Mouse (Mus musculus): ENCODE measurements around the gene Utp14b. TPM values are rescaled to one million over a fixed set of nuclear protein-coding genes. Genes with fewer than 3 reads are reported as not detected.
A peak's percentile ranks its signal among the peaks of the same experiment; 100 is the strongest.

Gene Utp14b
- total RNA-seq, 2 experiments from 2014 or later, result 17.0 to 25.6 TPM

- H3K4me3 ChIP-seq, result no peak overlapping the region
- no peak for TF ChIP-seq CTCF (IDR thresholded peaks at IDR 0.05)
- intact Hi-C loops (cut with DNase I), result loop anchor here (2.0 kb wide), 1 partner anchor 62 kb away; no protein-coding TSS in a partner anchor
- no peak for DNase-seq (ENCODE audit: extremely low spot score in 1 of 2, low spot score in 2 of 2)
- H3K27ac ChIP-seq, result no peak overlapping the region
Observed at GRCm38 (mm10) chr1:78656472-78656871, 1.4 kb upstream of the Utp14b start.

GRCm38 (mm10) chr1:78657021-78657629 lies 713 bp upstream of the Utp14b start:
- TF ChIP-seq CTCF (IDR thresholded peaks at IDR 0.05), result no peak
- intact Hi-C loops (cut with DNase I), result loop anchor here (2.0 kb wide), 1 partner anchor 62 kb away; no protein-coding TSS in a partner anchor
- Histone ChIP-seq H3K4me3 (peak overlapping the region; percentile 98), H3K27ac (peak overlapping the region; percentile 99)
- DNase-seq (ENCODE audit: extremely low spot score in 1 of 2, low spot score in 2 of 2), result no peak

- Histone ChIP-seq H3K4me3 (peak overlapping the region; percentile 98), H3K27ac (peak overlapping the region; percentile 99)
- no peak for DNase-seq (ENCODE audit: extremely low spot score in 1 of 2, low spot score in 2 of 2)
- intact Hi-C loops (cut with DNase I), result loop anchor here (1.0 kb wide), 1 partner anchor 121 kb away; no protein-coding TSS in a partner anchor
- TF ChIP-seq CTCF (IDR thresholded peaks at IDR 0.05), result no peak
Observed at GRCm38 (mm10) chr1:78658441-78659269, 817 bp downstream of the Utp14b start.

GRCm38 (mm10) chr1:78659270-78659823 lies 1.5 kb downstream of the Utp14b start:
- intact Hi-C loops (cut with DNase I), result no loop called here
- no peak for DNase-seq (ENCODE audit: extremely low spot score in 1 of 2, low spot score in 2 of 2)
- Histone ChIP-seq H3K4me3 (peak overlapping the region; percentile 98), H3K27ac (peak overlapping the region; percentile 99)
- TF ChIP-seq CTCF (IDR thresholded peaks at IDR 0.05), result no peak

- H3K4me3 ChIP-seq, result no peak overlapping the region
- no peak for TF ChIP-seq CTCF (IDR thresholded peaks at IDR 0.05)
- intact Hi-C loops (cut with DNase I), result no loop called here
- no peak overlapping the region for H3K27ac ChIP-seq
- DNase-seq (ENCODE audit: extremely low spot score in 1 of 2, low spot score in 2 of 2), result no peak
Observed at GRCm38 (mm10) chr1:78664326-78664725, 6.5 kb downstream of the Utp14b start.

GRCm38 (mm10) chr1:78665954-78666499 lies 8.2 kb downstream of the Utp14b start:
- no peak for TF ChIP-seq CTCF (IDR thresholded peaks at IDR 0.05)
- no peak overlapping the region for H3K4me3 ChIP-seq
- intact Hi-C loops (cut with DNase I), result no loop called here
- DNase-seq (ENCODE audit: extremely low spot score in 1 of 2, low spot score in 2 of 2), result no peak
- no peak overlapping the region for H3K27ac ChIP-seq

DNA sequence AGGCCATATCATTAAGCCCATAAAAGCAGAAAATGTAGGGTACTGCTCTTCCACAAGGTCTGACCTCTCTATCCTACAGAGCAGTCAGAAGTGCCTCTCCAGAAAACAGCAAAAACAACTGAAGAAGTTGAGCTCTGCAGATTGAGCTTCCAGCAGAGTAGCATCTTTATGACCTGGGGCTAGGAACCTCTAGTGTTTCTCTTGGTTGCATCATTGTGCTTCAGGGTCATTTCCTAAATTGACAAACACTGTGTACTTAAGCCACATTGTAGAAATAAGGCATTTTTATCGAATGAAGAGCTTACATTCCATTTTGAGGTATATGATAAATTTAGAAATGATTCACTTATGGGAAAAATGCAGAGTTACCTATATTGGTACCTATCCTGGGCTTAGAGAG lies 8.7 kb downstream of the Utp14b start:
- TF ChIP-seq CTCF (IDR thresholded peaks at IDR 0.05), result no peak
- intact Hi-C loops (cut with DNase I), result no loop called here
- Histone ChIP-seq H3K4me3 (no peak overlapping the region), H3K27ac (no peak overlapping the region)
- DNase-seq (ENCODE audit: extremely low spot score in 1 of 2, low spot score in 2 of 2), result no peak

GRCm38 (mm10) chr1:78682291-78682690 lies 24.5 kb downstream of the Utp14b start:
- intact Hi-C loops (cut with DNase I), result no loop called here
- no peak for TF ChIP-seq CTCF (IDR thresholded peaks at IDR 0.05)
- Histone ChIP-seq H3K27ac (no peak overlapping the region), H3K4me3 (no peak overlapping the region)
- no peak for DNase-seq (ENCODE audit: extremely low spot score in 1 of 2, low spot score in 2 of 2)

DNA sequence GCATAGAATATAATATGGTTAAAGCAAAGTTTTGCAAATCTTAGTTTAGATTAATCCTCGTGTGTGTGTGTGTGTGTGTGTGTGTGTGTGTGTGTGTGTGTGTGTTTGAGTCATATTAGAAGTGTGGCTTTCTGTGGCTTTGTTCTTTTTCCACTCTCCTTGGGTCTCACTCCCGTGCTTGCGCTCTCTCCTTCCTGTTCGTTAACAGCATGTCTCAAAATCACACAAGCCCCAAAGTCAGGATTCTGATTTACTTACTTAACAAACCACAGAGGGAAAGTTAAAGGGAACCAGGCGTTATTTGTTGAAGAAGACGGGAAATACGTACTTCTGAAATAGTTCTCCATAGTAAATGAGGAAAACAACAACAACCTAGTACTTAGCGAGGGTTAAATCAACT lies 26.3 kb downstream of the Utp14b start:
- intact Hi-C loops (cut with DNase I), result no loop called here
- no peak for DNase-seq (ENCODE audit: extremely low spot score in 1 of 2, low spot score in 2 of 2)
- Histone ChIP-seq H3K4me3 (no peak overlapping the region), H3K27ac (no peak overlapping the region)
- TF ChIP-seq CTCF (IDR thresholded peaks at IDR 0.05), result no peak

GRCm38 (mm10) chr1:78686872-78687271 lies 29.0 kb downstream of the Utp14b start:
- Histone ChIP-seq H3K27ac (no peak overlapping the region), H3K4me3 (no peak overlapping the region)
- intact Hi-C loops (cut with DNase I), result loop anchor here (2.0 kb wide), 1 partner anchor 150 kb away; no protein-coding TSS in a partner anchor
- DNase-seq (ENCODE audit: extremely low spot score in 1 of 2, low spot score in 2 of 2), result no peak
- TF ChIP-seq CTCF (IDR thresholded peaks at IDR 0.05), result peak; percentile 60

DNA sequence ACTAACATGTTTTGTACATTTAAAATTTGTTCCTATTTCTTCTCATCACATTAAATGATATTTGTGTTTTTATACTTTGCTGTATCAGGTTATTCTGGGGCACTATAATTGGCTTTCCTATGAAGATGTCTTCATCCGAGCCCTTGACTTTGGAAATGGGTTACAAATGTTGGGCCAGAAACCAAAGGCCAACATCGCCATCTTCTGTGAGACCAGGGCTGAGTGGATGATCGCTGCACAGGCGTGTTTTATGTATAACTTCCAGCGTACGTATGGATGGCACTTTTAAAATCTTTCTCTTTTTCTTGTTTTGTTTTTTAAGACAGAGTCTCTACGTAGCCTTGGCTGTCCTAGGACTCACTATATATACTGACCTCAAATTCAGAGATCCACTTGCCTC lies 30.3 kb downstream of the Utp14b start:
- intact Hi-C loops (cut with DNase I), result no loop called here
- TF ChIP-seq CTCF (IDR thresholded peaks at IDR 0.05), result peak; percentile 13
- no peak overlapping the region for H3K27ac ChIP-seq

More for the DNA sequence above, 30.3 kb downstream of the Utp14b start:
- H3K4me3 ChIP-seq, result no peak overlapping the region
- no peak for DNase-seq (ENCODE audit: extremely low spot score in 1 of 2, low spot score in 2 of 2)
